Mouse (Mus musculus) G1E (cell line): ENCODE results near the gene Aldh3a2.

Experiments used
- CTCF ChIP-seq: IDR thresholded peaks from 2 replicates; pipeline ENCODE4 v1.5.1; 2012; ENCODE audit warnings: low read depth, low read length, inconsistent platforms, mixed read lengths
- GATA1 ChIP-seq: IDR thresholded peaks from 2 replicates; pipeline ENCODE4 v1.6.1; 2012; ENCODE audit warnings: borderline replicate concordance, low read length, inconsistent platforms, mixed read lengths
- POLR2AphosphoS5 ChIP-seq: IDR thresholded peaks from 2 replicates; pipeline ENCODE4 v1.6.1; 2012; ENCODE audit warnings: low read depth, low read length, inconsistent platforms; ENCODE audit not compliant: insufficient replicate concordance
- TAL1 ChIP-seq: conservative IDR thresholded peaks from 2 replicates; pipeline ENCODE4 v1.6.1; 2012; ENCODE audit warnings: low read depth, low read length, inconsistent platforms, mixed read lengths

DNA sequence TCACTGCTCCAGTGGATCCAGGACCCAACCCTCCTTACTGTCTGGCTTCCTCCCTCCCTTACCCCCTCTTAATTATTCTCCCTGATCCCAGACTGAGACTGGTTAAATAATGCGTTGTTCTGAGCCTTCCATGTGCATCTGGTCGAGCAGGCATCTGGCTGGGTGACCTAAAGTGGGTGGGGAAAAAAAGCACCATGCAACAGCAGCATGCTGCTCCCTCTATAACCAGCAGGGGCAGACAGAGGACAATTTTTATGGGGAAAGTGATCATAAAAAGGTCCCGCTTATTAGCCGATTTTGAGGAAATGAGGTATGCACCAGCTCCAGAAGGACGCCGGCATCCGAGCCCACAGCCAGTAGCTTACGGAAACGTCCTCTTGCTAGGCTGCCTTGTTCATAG, 35.9 kb downstream of the Aldh3a2 start:
- no peak for TF ChIP-seq CTCF
- no peak for TF ChIP-seq TAL1
- no peak for TF ChIP-seq POLR2AphosphoS5
- no peak for TF ChIP-seq GATA1
